Mouse (Mus musculus): Measurements from ENCODE around the gene Ift22.

DNA sequence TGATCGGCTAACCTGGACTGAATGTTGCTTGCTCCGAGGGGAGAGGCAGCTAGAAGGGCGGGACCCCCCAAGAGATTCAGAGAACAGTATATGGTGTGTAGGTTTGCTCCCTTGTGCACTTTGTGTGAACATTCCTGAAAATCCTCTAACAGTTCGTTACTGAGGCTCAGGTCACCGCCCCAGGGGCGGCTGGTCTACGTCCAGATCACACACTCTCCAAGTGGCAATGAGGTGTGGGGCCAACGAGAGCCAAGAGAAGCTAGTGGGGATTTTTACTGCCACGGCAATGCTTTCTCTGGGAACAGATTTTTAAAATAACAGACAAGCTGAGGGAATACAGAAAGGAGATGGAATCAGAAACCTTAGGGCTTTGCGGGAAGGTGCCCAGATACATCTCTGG is 33.7 kb upstream of the Ift22 start:
- TF ChIP-seq CTCF (IDR thresholded peaks at IDR 0.05; ENCODE audit: borderline replicate concordance, control insufficient read depth, extremely low read depth, insufficient read depth, low read length, poor library complexity) = no peak
- no peak for TF ChIP-seq POLR2A (IDR thresholded peaks at IDR 0.05; ENCODE audit: control insufficient read depth, extremely low read depth, insufficient read depth, low read length, poor library complexity)
